Mouse (Mus musculus) C3H10T1/2 (cell line): ENCODE measurements around the gene 4930426L09Rik. TPM values are rescaled to one million over a fixed set of nuclear protein-coding genes. Genes with fewer than 3 reads are reported as not detected.

Experiments used
- polyA plus RNA-seq, 2 experiments: library from polyadenylated mRNA; unstranded; fragments of >200 nt; fragmentation: generic; extraction: Trizol; gene quantifications; one replicate each; pipeline ENCODE4 v1.2.1; 2012; ENCODE audit warnings: missing spikeins in 2 of 2

4930426L09Rik gene
- polyA plus RNA-seq = under 1 TPM; 0.14 to 0.55 TPM

GRCm38 (mm10) chr2:18998054-18998478, at the start of gene 4930426L09Rik, which contains the start of gene Pip4k2a:
Gene 4930426L09Rik, plus strand, starts transcription at chr2:18998343.
Gene Pip4k2a, minus strand, starts transcription at chr2:18998126.

Other genes starting within 250 kb of the 4930426L09Rik start
- 1 to 10 TPM in 1 of 2 experiments, under 1 TPM in 1; 0.62 to 5.5 TPM for gene Pip4k2a, start 217 bp upstream of the 4930426L09Rik start, polyA plus RNA-seq
- under 1 TPM in 1 of 2 experiments, not detected in 1; 0.01 TPM for gene Armc3, start 201.0 kb downstream of the 4930426L09Rik start, polyA plus RNA-seq